Mouse (Mus musculus): ENCODE results near the gene Sub1. TPM values are rescaled to one million over a fixed set of nuclear protein-coding genes. Genes with fewer than 3 reads are reported as not detected.
A peak's percentile ranks its signal among the peaks of the same experiment; 100 is the strongest.

Gene Sub1
- total RNA-seq (2021): 100 to 1,000 TPM; 308 to 324 TPM

- DNase-seq (ENCODE audit: extremely low spot score in 1 of 2, low spot score in 2 of 2): no peak
- intact Hi-C loops (cut with DNase I): loop anchor here (5.0 kb wide), 1 partner anchor 40 kb away; no protein-coding TSS in a partner anchor
These were observed at the start of gene Sub1 for GRCm38 (mm10) chr15:11996883-11997282. Sub1 (minus strand) TSS chr15:11996983.

GRCm38 (mm10) chr15:12040407-12040710 lies 43.6 kb upstream of the Sub1 start:
- intact Hi-C loops (cut with DNase I): no loop called here
- no peak for DNase-seq (ENCODE audit: extremely low spot score in 1 of 2, low spot score in 2 of 2)

GRCm38 (mm10) chr15:12039671-12040406 lies 43.1 kb upstream of the Sub1 start:
- DNase-seq (ENCODE audit: extremely low spot score in 1 of 2, low spot score in 2 of 2): no peak
- intact Hi-C loops (cut with DNase I): loop anchor here (5.0 kb wide), 1 partner anchor 43 kb away; the partner anchor contains the start of gene Sub1

- DNase-seq (ENCODE audit: extremely low spot score in 1 of 2, low spot score in 2 of 2): no peak
- intact Hi-C loops (cut with DNase I): loop anchor here (5.0 kb wide), 1 partner anchor 42 kb away; the partner anchor contains the start of gene Sub1
These were observed 42.5 kb upstream of the Sub1 start for GRCm38 (mm10) chr15:12039256-12039655.

GRCm38 (mm10) chr15:12037866-12038625 lies 41.3 kb upstream of the Sub1 start:
- intact Hi-C loops (cut with DNase I): loop anchor here (5.0 kb wide), 1 partner anchor 41 kb away; the partner anchor contains the start of gene Sub1
- peak in 1 of 2 experiments; percentile 55 for DNase-seq (ENCODE audit: extremely low spot score in 1 of 2, low spot score in 2 of 2)

- intact Hi-C loops (cut with DNase I): loop anchor here (5.0 kb wide), 1 partner anchor 40 kb away; the partner anchor contains the start of gene Sub1
- peak in 1 of 2 experiments; percentile 38 for DNase-seq (ENCODE audit: extremely low spot score in 1 of 2, low spot score in 2 of 2)
These were observed 40.4 kb upstream of the Sub1 start for GRCm38 (mm10) chr15:12037217-12037616.

GRCm38 (mm10) chr15:12036675-12037074 lies 39.9 kb upstream of the Sub1 start:
- peak in 1 of 2 experiments; percentile 33 for DNase-seq (ENCODE audit: extremely low spot score in 1 of 2, low spot score in 2 of 2)
- intact Hi-C loops (cut with DNase I): loop anchor here (5.0 kb wide), 1 partner anchor 39 kb away; the partner anchor contains the start of gene Sub1

- DNase-seq (ENCODE audit: extremely low spot score in 1 of 2, low spot score in 2 of 2): peak in 1 of 2 experiments; percentile 7
- intact Hi-C loops (cut with DNase I): no loop called here
These were observed 37.5 kb upstream of the Sub1 start for GRCm38 (mm10) chr15:12034317-12034716.

GRCm38 (mm10) chr15:12033155-12033554 lies 36.4 kb upstream of the Sub1 start:
- DNase-seq (ENCODE audit: extremely low spot score in 1 of 2, low spot score in 2 of 2): no peak
- intact Hi-C loops (cut with DNase I): no loop called here

GRCm38 (mm10) chr15:12032512-12032911 lies 35.7 kb upstream of the Sub1 start:
- no peak for DNase-seq (ENCODE audit: extremely low spot score in 1 of 2, low spot score in 2 of 2)
- intact Hi-C loops (cut with DNase I): no loop called here

GRCm38 (mm10) chr15:12031861-12032260 lies 35.1 kb upstream of the Sub1 start:
- DNase-seq (ENCODE audit: extremely low spot score in 1 of 2, low spot score in 2 of 2): no peak
- intact Hi-C loops (cut with DNase I): no loop called here

- intact Hi-C loops (cut with DNase I): no loop called here
These were observed 33.4 kb upstream of the Sub1 start for GRCm38 (mm10) chr15:12030221-12030620.

GRCm38 (mm10) chr15:12027807-12028206 lies 31.0 kb upstream of the Sub1 start:
- DNase-seq (ENCODE audit: extremely low spot score in 1 of 2, low spot score in 2 of 2): no peak
- intact Hi-C loops (cut with DNase I): no loop called here

More at GRCm38 (mm10) chr15:12030221-12030620, 33.4 kb upstream of the Sub1 start:
- no peak for DNase-seq (ENCODE audit: extremely low spot score in 1 of 2, low spot score in 2 of 2)

GRCm38 (mm10) chr15:12026932-12027450 lies 30.2 kb upstream of the Sub1 start:
- intact Hi-C loops (cut with DNase I): no loop called here

GRCm38 (mm10) chr15:12026026-12026425 lies 29.2 kb upstream of the Sub1 start:
- no peak for DNase-seq (ENCODE audit: extremely low spot score in 1 of 2, low spot score in 2 of 2)
- intact Hi-C loops (cut with DNase I): no loop called here

More at GRCm38 (mm10) chr15:12026932-12027450, 30.2 kb upstream of the Sub1 start:
- no peak for DNase-seq (ENCODE audit: extremely low spot score in 1 of 2, low spot score in 2 of 2)

- intact Hi-C loops (cut with DNase I): no loop called here
- no peak for DNase-seq (ENCODE audit: extremely low spot score in 1 of 2, low spot score in 2 of 2)
These were observed 28.6 kb upstream of the Sub1 start for GRCm38 (mm10) chr15:12025341-12025740.

- intact Hi-C loops (cut with DNase I): no loop called here
- DNase-seq (ENCODE audit: extremely low spot score in 1 of 2, low spot score in 2 of 2): no peak
These were observed 28.0 kb upstream of the Sub1 start for GRCm38 (mm10) chr15:12024791-12025268.

- intact Hi-C loops (cut with DNase I): no loop called here
- no peak for DNase-seq (ENCODE audit: extremely low spot score in 1 of 2, low spot score in 2 of 2)
These were observed 22.7 kb upstream of the Sub1 start for GRCm38 (mm10) chr15:12019443-12019842.

- intact Hi-C loops (cut with DNase I): no loop called here
These were observed 21.6 kb upstream of the Sub1 start for GRCm38 (mm10) chr15:12018428-12018757.

More at GRCm38 (mm10) chr15:12018428-12018757, 21.6 kb upstream of the Sub1 start:
- DNase-seq (ENCODE audit: extremely low spot score in 1 of 2, low spot score in 2 of 2): no peak

Data from left cerebral cortex, postnatal 10 days (tissue).